Mouse (Mus musculus): ENCODE results near the gene Ddx23. TPM values are rescaled to one million over a fixed set of nuclear protein-coding genes. Genes with fewer than 3 reads are reported as not detected.

Ddx23 gene
- polyA plus RNA-seq, 1 experiment: 81.0 TPM

GRCm38 (mm10) chr15:98677977-98678376 lies 15.3 kb upstream of the Ddx23 start:
- Histone ChIP-seq H3K4me3 (replicated peaks; ENCODE audit: control insufficient read depth, low read depth, low read length) (no peak overlapping the region), H3K27ac (ENCODE audit: control insufficient read depth, insufficient read depth, low read depth, low read length, poor library complexity) (no peak overlapping the region), H3K4me1 (ENCODE audit: control insufficient read depth, insufficient read depth, low read length) (peaks cover 2% of the 10 kb centered on the region; the same call in 1 of the 2 replicates)
- 74% methylated on average over 7 of the region's 7 CpGs for WGBS
- TF ChIP-seq POLR2A (IDR thresholded peaks at IDR 0.05; ENCODE audit: borderline replicate concordance, control insufficient read depth, low read depth, low read length): no peak
- no peak for TF ChIP-seq CTCF (IDR thresholded peaks at IDR 0.05; ENCODE audit: control insufficient read depth, insufficient read depth, low read length)

- Histone ChIP-seq H3K4me1 (ENCODE audit: control insufficient read depth, insufficient read depth, low read length) (peaks cover 3% of the 10 kb centered on the region; the same call in 1 of the 2 replicates), H3K4me3 (replicated peaks; ENCODE audit: control insufficient read depth, low read depth, low read length) (peak within 1 kb of the TSS; percentile 92), H3K27ac (ENCODE audit: control insufficient read depth, insufficient read depth, low read depth, low read length, poor library complexity) (peak within 1 kb of the TSS; percentile 18)
- no peak for TF ChIP-seq CTCF (IDR thresholded peaks at IDR 0.05; ENCODE audit: control insufficient read depth, insufficient read depth, low read length)
- peak; percentile 95 for TF ChIP-seq POLR2A (IDR thresholded peaks at IDR 0.05; ENCODE audit: borderline replicate concordance, control insufficient read depth, low read depth, low read length)
- under 1% methylated on average over 37 of the region's 37 CpGs for WGBS
Observed at GRCm38 (mm10) chr15:98676940-98677728, 14.4 kb upstream of the Ddx23 start, which contains the start of gene Rnd1. Rnd1 (minus strand) TSS chr15:98677461.

- Histone ChIP-seq H3K4me1 (ENCODE audit: control insufficient read depth, insufficient read depth, low read length) (peaks cover 3% of the 10 kb centered on the region; the same call in 1 of the 2 replicates), H3K27ac (ENCODE audit: control insufficient read depth, insufficient read depth, low read depth, low read length, poor library complexity) (no peak overlapping the region), H3K4me3 (replicated peaks; ENCODE audit: control insufficient read depth, low read depth, low read length) (peak overlapping the region; percentile 92)
- no peak for TF ChIP-seq POLR2A (IDR thresholded peaks at IDR 0.05; ENCODE audit: borderline replicate concordance, control insufficient read depth, low read depth, low read length)
- WGBS: 3% methylated on average over 9 of the region's 9 CpGs
Observed at GRCm38 (mm10) chr15:98676471-98676870, 13.8 kb upstream of the Ddx23 start.

- Histone ChIP-seq H3K4me1 (ENCODE audit: control insufficient read depth, insufficient read depth, low read length) (peaks cover 3% of the 10 kb centered on the region; the same call in 1 of the 2 replicates), H3K27ac (ENCODE audit: control insufficient read depth, insufficient read depth, low read depth, low read length, poor library complexity) (no peak overlapping the region), H3K4me3 (replicated peaks; ENCODE audit: control insufficient read depth, low read depth, low read length) (peak overlapping the region; percentile 23)
- 12% methylated on average over 14 of the region's 14 CpGs for WGBS
- TF ChIP-seq CTCF (IDR thresholded peaks at IDR 0.05; ENCODE audit: control insufficient read depth, insufficient read depth, low read length) (no peak), POLR2A (IDR thresholded peaks at IDR 0.05; ENCODE audit: borderline replicate concordance, control insufficient read depth, low read depth, low read length) (no peak)
Observed at GRCm38 (mm10) chr15:98675634-98676250, 13.0 kb upstream of the Ddx23 start.

GRCm38 (mm10) chr15:98674994-98675545 lies 12.4 kb upstream of the Ddx23 start:
- peaks cover 3% of the 10 kb centered on the region; the same call in 1 of the 2 replicates for H3K4me1 ChIP-seq (ENCODE audit: control insufficient read depth, insufficient read depth, low read length)
- no peak for TF ChIP-seq POLR2A (IDR thresholded peaks at IDR 0.05; ENCODE audit: borderline replicate concordance, control insufficient read depth, low read depth, low read length)
- no peak for TF ChIP-seq CTCF (IDR thresholded peaks at IDR 0.05; ENCODE audit: control insufficient read depth, insufficient read depth, low read length)
- 22% methylated on average over 11 of the region's 11 CpGs for WGBS

GRCm38 (mm10) chr15:98674284-98674993 lies 11.7 kb upstream of the Ddx23 start:
- TF ChIP-seq POLR2A (IDR thresholded peaks at IDR 0.05; ENCODE audit: borderline replicate concordance, control insufficient read depth, low read depth, low read length): no peak
- TF ChIP-seq CTCF (IDR thresholded peaks at IDR 0.05; ENCODE audit: control insufficient read depth, insufficient read depth, low read length): no peak
- peaks cover 3% of the 10 kb centered on the region; the same call in 1 of the 2 replicates for H3K4me1 ChIP-seq (ENCODE audit: control insufficient read depth, insufficient read depth, low read length)

More at GRCm38 (mm10) chr15:98674994-98675545, 12.4 kb upstream of the Ddx23 start:
- H3K27ac ChIP-seq (ENCODE audit: control insufficient read depth, insufficient read depth, low read depth, low read length, poor library complexity): no peak overlapping the region
- no peak overlapping the region for H3K4me3 ChIP-seq (replicated peaks; ENCODE audit: control insufficient read depth, low read depth, low read length)

GRCm38 (mm10) chr15:98673732-98674131 lies 11.0 kb upstream of the Ddx23 start:
- Histone ChIP-seq H3K4me1 (ENCODE audit: control insufficient read depth, insufficient read depth, low read length) (peaks cover 3% of the 10 kb centered on the region; the same call in 1 of the 2 replicates), H3K27ac (ENCODE audit: control insufficient read depth, insufficient read depth, low read depth, low read length, poor library complexity) (no peak overlapping the region), H3K4me3 (replicated peaks; ENCODE audit: control insufficient read depth, low read depth, low read length) (no peak overlapping the region)
- 87% methylated on average over 7 of the region's 7 CpGs for WGBS
- no peak for TF ChIP-seq CTCF (IDR thresholded peaks at IDR 0.05; ENCODE audit: control insufficient read depth, insufficient read depth, low read length)
- TF ChIP-seq POLR2A (IDR thresholded peaks at IDR 0.05; ENCODE audit: borderline replicate concordance, control insufficient read depth, low read depth, low read length): no peak

More at GRCm38 (mm10) chr15:98674284-98674993, 11.7 kb upstream of the Ddx23 start:
- H3K4me3 ChIP-seq (replicated peaks; ENCODE audit: control insufficient read depth, low read depth, low read length): no peak overlapping the region
- no peak overlapping the region for H3K27ac ChIP-seq (ENCODE audit: control insufficient read depth, insufficient read depth, low read depth, low read length, poor library complexity)
- 31% methylated on average over 7 of the region's 7 CpGs for WGBS

All from bone marrow, adult 2 months (tissue).